Mouse (Mus musculus): Measurements from ENCODE around the gene Mlx.

- TF ChIP-seq CTCF (IDR thresholded peaks at IDR 0.05; ENCODE audit: low read depth, low read length) (no peak), GATA2 (IDR thresholded peaks at IDR 0.05; ENCODE audit: borderline replicate concordance, low read depth, low read length) (no peak), POLR2AphosphoS5 (IDR thresholded peaks at IDR 0.05; ENCODE audit: insufficient replicate concordance, low read depth, low read length) (no peak)
Observed at GRCm38 (mm10) chr11:101070189-101070527, 16.9 kb upstream of the Mlx start.
